Mouse (Mus musculus): ENCODE data around the gene Dock11.

GRCm38 (mm10) chrX:35963087-35963486 is 74.5 kb downstream of the Dock11 start:
- no peak for TF ChIP-seq CTCF (IDR thresholded peaks at IDR 0.05)
- TF ChIP-seq EP300 (IDR thresholded peaks at IDR 0.05), result no peak

All from lung, postnatal 0 days (tissue).